Mouse (Mus musculus): Measurements from ENCODE around the gene Dhx15. TPM values are rescaled to one million over a fixed set of nuclear protein-coding genes. Genes with fewer than 3 reads are reported as not detected.
"Not testable (repeated sequence)": the region's sequence is repeated elsewhere in the genome, so short reads cannot be mapped to it uniquely, and the experiment has no call there.

Dhx15 gene
- 118 and 127 TPM in 2 replicates for polyA plus RNA-seq (2015; fragmentation: Nextera tagmentation; extraction: Ambion mirVana)

GRCm38 (mm10) chr5:52190371-52191179, at the start of gene Dhx15:
Gene Dhx15, minus strand, starts transcription at chr5:52190514.
- Histone ChIP-seq H3K9ac (ENCODE audit: low read depth, low read length) (peak within 1 kb of the TSS; percentile 99), H3K9me3 (ENCODE audit: control insufficient read depth, low read length) (no peaks in the 10 kb centered on the region), H3K4me2 (ENCODE audit: low read depth, low read length) (peak within 1 kb of the TSS; percentile 77), H3K27ac (ENCODE audit: low read length) (peak within 1 kb of the TSS; percentile 94), H3K4me1 (ENCODE audit: control insufficient read depth, insufficient read depth, low read length) (peaks cover 13% of the 10 kb centered on the region), H3K36me3 (ENCODE audit: control insufficient read depth, insufficient read depth, low read length) (no peaks in the 10 kb centered on the region), H3K4me3 (ENCODE audit: low read length) (peak within 1 kb of the TSS; percentile 96), H3K27me3 (replicated peaks; ENCODE audit: control insufficient read depth, insufficient read depth, low read length) (no peaks in the 10 kb centered on the region)
- under 1% methylated on average over 52 of the region's 53 CpGs for WGBS
- ATAC-seq, result peak; percentile 97

GRCm38 (mm10) chr5:52238877-52239276, 48.6 kb upstream of the Dhx15 start:
- no peak overlapping the region for H3K4me3 ChIP-seq (ENCODE audit: low read length)
- no peak for ATAC-seq
- no peak overlapping the region for H3K9ac ChIP-seq (ENCODE audit: low read depth, low read length)
- H3K36me3 ChIP-seq (ENCODE audit: control insufficient read depth, insufficient read depth, low read length), result no peaks in the 10 kb centered on the region
- 0 out of 2 replicates have a peak, but pooled peaks cover 2% of the 10 kb centered on the region for H3K4me1 ChIP-seq (ENCODE audit: control insufficient read depth, insufficient read depth, low read length)
- H3K27ac ChIP-seq (ENCODE audit: low read length), result no peak overlapping the region
- 92% methylated on average over 5 of the region's 5 CpGs for WGBS
- H3K4me2 ChIP-seq (ENCODE audit: low read depth, low read length), result no peak overlapping the region
- H3K27me3 ChIP-seq (replicated peaks; ENCODE audit: control insufficient read depth, insufficient read depth, low read length), result no peaks in the 10 kb centered on the region
- no peaks in the 10 kb centered on the region for H3K9me3 ChIP-seq (ENCODE audit: control insufficient read depth, low read length)

GRCm38 (mm10) chr5:52237956-52238735, 47.8 kb upstream of the Dhx15 start:
- Histone ChIP-seq H3K36me3 (ENCODE audit: control insufficient read depth, insufficient read depth, low read length) (no peaks in the 10 kb centered on the region), H3K9ac (ENCODE audit: low read depth, low read length) (no peak overlapping the region), H3K27ac (ENCODE audit: low read length) (no peak overlapping the region), H3K4me2 (ENCODE audit: low read depth, low read length) (no peak overlapping the region), H3K9me3 (ENCODE audit: control insufficient read depth, low read length) (no peaks in the 10 kb centered on the region), H3K4me1 (ENCODE audit: control insufficient read depth, insufficient read depth, low read length) (0 out of 2 replicates have a peak, but pooled peaks cover 2% of the 10 kb centered on the region), H3K4me3 (ENCODE audit: low read length) (no peak overlapping the region), H3K27me3 (replicated peaks; ENCODE audit: control insufficient read depth, insufficient read depth, low read length) (no peaks in the 10 kb centered on the region)
- ATAC-seq, result no peak
- 70% methylated on average over 8 of the region's 8 CpGs for WGBS

GRCm38 (mm10) chr5:52236585-52236984, 46.3 kb upstream of the Dhx15 start:
- not testable (repeated sequence) for H3K4me3 ChIP-seq (ENCODE audit: low read length); H3K9me3 ChIP-seq (ENCODE audit: control insufficient read depth, low read length); ATAC-seq; H3K36me3 ChIP-seq (ENCODE audit: control insufficient read depth, insufficient read depth, low read length); H3K4me1 ChIP-seq (ENCODE audit: control insufficient read depth, insufficient read depth, low read length); H3K27ac ChIP-seq (ENCODE audit: low read length); H3K4me2 ChIP-seq (ENCODE audit: low read depth, low read length); H3K9ac ChIP-seq (ENCODE audit: low read depth, low read length); H3K27me3 ChIP-seq (replicated peaks; ENCODE audit: control insufficient read depth, insufficient read depth, low read length)
- WGBS, result 83% methylated on average over 5 of the region's 6 CpGs

GRCm38 (mm10) chr5:52234570-52234969, 44.3 kb upstream of the Dhx15 start:
- H3K27ac ChIP-seq (ENCODE audit: low read length), result no peak overlapping the region
- WGBS, result 33% methylated on average over 7 of the region's 7 CpGs

GRCm38 (mm10) chr5:52233891-52234290, 43.6 kb upstream of the Dhx15 start:
- no peaks in the 10 kb centered on the region for H3K27me3 ChIP-seq (replicated peaks; ENCODE audit: control insufficient read depth, insufficient read depth, low read length)
- H3K4me3 ChIP-seq (ENCODE audit: low read length), result no peak overlapping the region

More at GRCm38 (mm10) chr5:52234570-52234969, 44.3 kb upstream of the Dhx15 start:
- H3K9ac ChIP-seq (ENCODE audit: low read depth, low read length), result no peak overlapping the region
- H3K36me3 ChIP-seq (ENCODE audit: control insufficient read depth, insufficient read depth, low read length), result no peaks in the 10 kb centered on the region
- H3K4me2 ChIP-seq (ENCODE audit: low read depth, low read length), result no peak overlapping the region
- no peaks in the 10 kb centered on the region for H3K27me3 ChIP-seq (replicated peaks; ENCODE audit: control insufficient read depth, insufficient read depth, low read length)
- 0 out of 2 replicates have a peak, but pooled peaks cover 2% of the 10 kb centered on the region for H3K4me1 ChIP-seq (ENCODE audit: control insufficient read depth, insufficient read depth, low read length)
- no peak overlapping the region for H3K4me3 ChIP-seq (ENCODE audit: low read length)
- ATAC-seq, result no peak
- no peaks in the 10 kb centered on the region for H3K9me3 ChIP-seq (ENCODE audit: control insufficient read depth, low read length)

GRCm38 (mm10) chr5:52232611-52233010, 42.3 kb upstream of the Dhx15 start:
- 71% methylated on average over 2 of the region's 2 CpGs for WGBS

More at GRCm38 (mm10) chr5:52233891-52234290, 43.6 kb upstream of the Dhx15 start:
- no peaks in the 10 kb centered on the region for H3K36me3 ChIP-seq (ENCODE audit: control insufficient read depth, insufficient read depth, low read length)
- H3K4me2 ChIP-seq (ENCODE audit: low read depth, low read length), result no peak overlapping the region
- no peak for ATAC-seq
- WGBS, result 41% methylated on average over 2 of the region's 2 CpGs
- no peak overlapping the region for H3K27ac ChIP-seq (ENCODE audit: low read length)
- 0 out of 2 replicates have a peak, but pooled peaks cover 2% of the 10 kb centered on the region for H3K4me1 ChIP-seq (ENCODE audit: control insufficient read depth, insufficient read depth, low read length)
- no peaks in the 10 kb centered on the region for H3K9me3 ChIP-seq (ENCODE audit: control insufficient read depth, low read length)
- H3K9ac ChIP-seq (ENCODE audit: low read depth, low read length), result no peak overlapping the region

GRCm38 (mm10) chr5:52232199-52232598, 41.9 kb upstream of the Dhx15 start:
- H3K4me2 ChIP-seq (ENCODE audit: low read depth, low read length), result no peak overlapping the region
- no peaks in the 10 kb centered on the region for H3K36me3 ChIP-seq (ENCODE audit: control insufficient read depth, insufficient read depth, low read length)
- no peak overlapping the region for H3K4me3 ChIP-seq (ENCODE audit: low read length)
- H3K27ac ChIP-seq (ENCODE audit: low read length), result no peak overlapping the region
- 81% methylated on average over 2 of the region's 2 CpGs for WGBS
- H3K4me1 ChIP-seq (ENCODE audit: control insufficient read depth, insufficient read depth, low read length), result 0 out of 2 replicates have a peak, but pooled peaks cover 2% of the 10 kb centered on the region
- no peaks in the 10 kb centered on the region for H3K27me3 ChIP-seq (replicated peaks; ENCODE audit: control insufficient read depth, insufficient read depth, low read length)
- ATAC-seq, result peak; percentile 44; the same call in 1 of the 2 replicates
- H3K9ac ChIP-seq (ENCODE audit: low read depth, low read length), result no peak overlapping the region
- no peaks in the 10 kb centered on the region for H3K9me3 ChIP-seq (ENCODE audit: control insufficient read depth, low read length)

More at GRCm38 (mm10) chr5:52232611-52233010, 42.3 kb upstream of the Dhx15 start:
- Histone ChIP-seq H3K36me3 (ENCODE audit: control insufficient read depth, insufficient read depth, low read length) (no peaks in the 10 kb centered on the region), H3K4me2 (ENCODE audit: low read depth, low read length) (no peak overlapping the region), H3K27me3 (replicated peaks; ENCODE audit: control insufficient read depth, insufficient read depth, low read length) (no peaks in the 10 kb centered on the region), H3K9ac (ENCODE audit: low read depth, low read length) (no peak overlapping the region), H3K4me3 (ENCODE audit: low read length) (no peak overlapping the region), H3K27ac (ENCODE audit: low read length) (no peak overlapping the region), H3K9me3 (ENCODE audit: control insufficient read depth, low read length) (no peaks in the 10 kb centered on the region), H3K4me1 (ENCODE audit: control insufficient read depth, insufficient read depth, low read length) (0 out of 2 replicates have a peak, but pooled peaks cover 2% of the 10 kb centered on the region)
- no peak for ATAC-seq

GRCm38 (mm10) chr5:52230466-52230865, 40.2 kb upstream of the Dhx15 start:
- no peak for ATAC-seq
- no peak overlapping the region for H3K4me3 ChIP-seq (ENCODE audit: low read length)
- H3K4me2 ChIP-seq (ENCODE audit: low read depth, low read length), result no peak overlapping the region
- no peaks in the 10 kb centered on the region for H3K9me3 ChIP-seq (ENCODE audit: control insufficient read depth, low read length)
- H3K9ac ChIP-seq (ENCODE audit: low read depth, low read length), result no peak overlapping the region
- H3K36me3 ChIP-seq (ENCODE audit: control insufficient read depth, insufficient read depth, low read length), result no peaks in the 10 kb centered on the region
- H3K4me1 ChIP-seq (ENCODE audit: control insufficient read depth, insufficient read depth, low read length), result 0 out of 2 replicates have a peak, but pooled peaks cover 2% of the 10 kb centered on the region
- no peaks in the 10 kb centered on the region for H3K27me3 ChIP-seq (replicated peaks; ENCODE audit: control insufficient read depth, insufficient read depth, low read length)
- 88% methylated on average over 7 of the region's 7 CpGs for WGBS
- H3K27ac ChIP-seq (ENCODE audit: low read length), result no peak overlapping the region
